Mouse (Mus musculus): ENCODE measurements at regions not wholly inside any gene's neighbourhood (a gene's known extent, or its start where the extent isn't known, plus 50 kb on each side); places are given as distances from the start of the nearest gene placed in this dataset.

DNA sequence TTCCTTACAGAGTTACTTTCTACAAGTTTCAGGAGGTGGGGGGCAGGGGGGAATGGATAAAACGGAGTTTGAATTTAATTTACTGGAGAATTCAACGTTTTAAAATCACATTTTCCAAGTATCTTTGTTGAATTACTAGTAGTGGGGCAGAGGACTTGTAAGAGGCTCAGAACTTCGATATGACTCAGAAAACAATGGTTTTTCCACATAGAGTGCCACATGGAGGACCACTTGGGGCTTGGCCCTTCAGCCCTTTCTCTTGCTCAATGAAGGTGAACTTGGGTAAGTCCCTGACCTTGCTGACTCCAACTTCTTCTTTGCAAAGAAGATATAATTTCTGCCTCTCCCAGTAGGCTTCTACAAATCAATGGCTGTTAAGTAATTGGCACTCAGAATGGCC is 99.8 kb downstream of the Etaa1 start:
- ATAC-seq (replicated peaks; ENCODE audit: low FRiP score, low TSS enrichment, poor library complexity, severe bottlenecking), result no peak

DNA sequence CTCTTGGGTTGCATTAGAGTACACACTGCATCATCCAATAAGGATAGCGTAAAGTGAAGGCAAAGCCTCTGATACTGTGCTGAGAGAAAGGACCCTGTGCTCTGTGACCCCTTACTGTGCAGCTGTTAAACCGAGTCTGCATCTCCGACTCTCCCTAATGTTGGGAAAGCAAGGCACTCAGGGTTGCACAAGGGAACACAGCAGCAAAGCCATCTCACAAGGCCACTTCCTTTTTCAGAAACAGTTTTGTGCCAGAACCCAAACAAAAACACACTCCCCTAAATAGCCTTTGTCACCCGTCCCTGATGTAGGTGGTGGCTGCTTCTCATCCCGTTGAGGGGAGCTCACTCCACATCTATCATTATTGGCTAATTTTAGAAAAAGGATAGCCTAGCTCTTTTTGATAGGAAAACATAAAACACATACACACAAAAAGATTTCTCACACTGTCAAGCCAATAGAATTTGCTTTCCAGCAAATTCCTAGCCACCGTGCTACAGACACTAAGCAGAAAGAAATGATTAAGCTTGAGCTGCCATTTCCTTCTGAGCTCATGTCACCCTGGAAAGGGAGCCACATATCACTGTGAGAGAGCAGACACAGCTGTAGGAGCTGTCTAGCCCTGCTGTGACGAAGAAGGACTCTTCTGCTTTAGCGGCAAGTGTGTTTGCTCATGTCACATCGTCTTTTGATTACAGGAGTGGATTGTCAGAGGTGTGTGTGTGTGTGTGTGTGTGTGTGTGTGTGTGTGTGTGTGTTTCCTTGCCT is 94.1 kb downstream of the Etaa1 start:
- ATAC-seq (replicated peaks; ENCODE audit: low FRiP score, low TSS enrichment, poor library complexity, severe bottlenecking), result no peak

DNA sequence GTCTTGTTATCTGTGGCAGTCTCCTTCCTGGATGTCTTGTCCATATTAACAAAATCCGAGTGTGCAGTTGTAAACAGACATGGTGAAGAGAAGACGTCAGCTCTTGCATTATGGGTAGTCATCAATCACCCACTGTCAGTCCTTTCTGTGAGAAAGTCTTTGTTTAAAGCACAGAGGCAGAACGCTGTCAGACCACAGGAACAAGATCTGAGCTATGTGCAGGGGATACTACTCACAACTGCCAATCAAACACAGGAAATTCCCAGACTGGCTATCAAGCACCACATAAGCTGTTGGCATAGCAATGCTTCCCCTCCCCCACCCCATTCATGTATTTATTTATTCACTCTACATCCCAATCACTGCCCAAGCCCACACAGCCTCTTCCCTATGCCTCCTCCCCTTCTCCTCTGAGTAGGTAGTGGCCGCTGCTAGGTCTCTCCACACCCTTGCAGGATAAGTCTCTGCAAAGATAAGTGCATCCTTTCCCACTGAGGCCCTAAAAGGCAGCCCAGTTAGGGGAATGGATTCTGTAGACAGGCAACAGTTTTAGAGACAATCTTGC is 88.8 kb downstream of the Etaa1 start:
- no peak for ATAC-seq (replicated peaks; ENCODE audit: low FRiP score, low TSS enrichment, poor library complexity, severe bottlenecking)

DNA sequence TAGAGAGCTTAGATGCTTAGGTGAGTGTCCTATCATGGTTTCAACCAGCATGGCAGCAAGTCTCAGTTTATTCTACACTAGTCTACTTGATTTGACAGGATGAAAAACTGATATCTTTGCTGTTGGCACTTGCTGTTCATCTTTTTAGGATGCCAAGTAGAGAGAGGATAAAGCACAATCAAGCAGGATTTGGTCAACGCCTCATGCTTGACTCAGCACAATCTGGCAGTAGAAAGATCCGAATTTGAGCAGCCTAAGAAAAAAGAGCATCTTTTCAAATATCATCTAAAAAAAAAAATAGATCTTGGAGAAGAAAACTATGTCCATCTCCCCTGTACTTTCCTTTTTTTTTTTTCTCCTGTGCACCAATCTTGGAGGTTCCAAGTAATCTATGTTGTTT is 83.0 kb downstream of the Etaa1 start:
- no peak for ATAC-seq (replicated peaks; ENCODE audit: low FRiP score, low TSS enrichment, poor library complexity, severe bottlenecking)

DNA sequence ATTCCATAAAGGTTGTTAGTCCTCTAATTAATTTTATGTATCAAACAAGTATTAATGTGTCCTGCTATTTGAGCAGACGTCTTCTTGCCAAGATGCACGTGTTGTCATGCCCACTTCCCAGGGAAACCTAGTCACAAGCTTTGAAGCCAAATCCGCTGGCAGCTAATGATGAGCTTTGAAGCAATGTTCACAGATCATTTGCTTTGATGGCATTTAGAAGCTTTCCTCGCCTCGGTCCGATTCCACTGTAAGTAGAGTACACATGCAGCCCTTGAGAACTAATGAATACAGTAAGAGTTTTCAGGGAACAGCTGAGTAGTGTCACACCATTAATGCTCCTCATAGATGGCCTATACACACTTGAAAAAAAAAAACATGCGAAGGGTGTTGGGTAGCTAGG is 81.8 kb downstream of the Etaa1 start:
- ATAC-seq (replicated peaks; ENCODE audit: low FRiP score, low TSS enrichment, poor library complexity, severe bottlenecking), result no peak

DNA sequence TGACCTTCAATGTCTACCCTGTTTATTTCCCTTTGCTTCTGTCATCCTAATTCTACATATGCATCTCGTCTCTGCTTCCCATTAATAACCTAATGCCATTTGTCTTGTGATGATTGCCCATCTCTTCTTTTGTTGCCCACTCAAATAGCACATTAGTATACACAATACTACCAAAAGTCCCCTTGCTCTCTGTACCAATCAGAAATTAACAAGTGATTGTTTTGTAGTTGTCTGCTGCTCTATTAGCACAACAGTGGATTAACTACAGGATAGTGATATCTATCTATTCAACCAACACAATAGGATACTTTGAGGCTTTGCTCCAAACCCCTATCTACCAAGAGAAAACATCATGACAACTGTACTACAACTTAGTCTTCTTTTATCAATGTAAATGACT is 70.4 kb downstream of the Etaa1 start:
- ATAC-seq (replicated peaks; ENCODE audit: low FRiP score, low TSS enrichment, poor library complexity, severe bottlenecking), result no peak
